Mouse (Mus musculus) left cerebral cortex, adult 9 months (tissue): ENCODE measurements at regions not wholly inside any gene's neighbourhood (a gene's known extent, or its start where the extent isn't known, plus 50 kb on each side); places are given as distances from the start of the nearest gene placed in this dataset.

Experiments
- DNase-seq, 2 experiments: peaks; one replicate each; pipeline ENCODE4 v3.0.0; 2022; ENCODE audit warnings: low spot score in 2 of 2

DNA sequence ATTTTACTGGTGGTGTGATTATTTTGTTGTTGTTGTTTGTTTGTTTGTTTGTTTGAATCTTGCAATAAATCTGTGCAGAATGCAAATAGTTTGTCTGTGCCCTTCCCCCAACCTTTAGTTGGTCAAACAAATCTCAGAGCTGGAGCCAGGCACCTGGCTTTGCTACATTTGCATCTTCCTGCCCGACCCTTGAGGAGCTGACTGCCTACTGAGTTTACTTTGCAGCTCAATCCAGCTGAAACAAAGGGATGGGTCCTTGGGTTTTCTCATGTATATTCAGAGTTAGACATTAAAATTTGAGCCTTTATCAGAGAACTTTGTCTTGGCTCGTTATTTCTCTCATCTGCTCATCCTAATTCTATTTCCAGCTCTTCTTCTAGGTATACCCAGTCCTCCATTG, 79.4 kb upstream of the BC030870 start:
- no peak for DNase-seq

DNA sequence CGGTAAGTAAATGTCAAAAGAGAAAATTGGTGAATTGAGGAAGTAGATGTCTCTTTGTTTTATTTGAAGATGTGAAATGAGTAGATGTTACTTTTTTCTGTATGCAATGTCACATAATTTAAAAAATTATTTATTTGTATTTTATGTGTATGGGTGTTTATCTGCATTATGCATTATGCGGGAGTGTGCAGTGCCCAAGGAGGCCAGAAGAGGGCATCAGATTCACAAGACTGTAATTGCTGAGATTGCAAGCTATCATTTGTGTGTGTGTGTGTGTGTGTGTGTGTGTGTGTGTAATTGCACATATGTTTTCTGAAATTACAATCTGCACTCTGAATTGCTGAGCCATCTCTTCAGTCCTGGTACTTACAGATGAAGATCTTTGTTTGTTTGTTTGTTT, 76.8 kb upstream of the BC030870 start:
- no peak for DNase-seq

DNA sequence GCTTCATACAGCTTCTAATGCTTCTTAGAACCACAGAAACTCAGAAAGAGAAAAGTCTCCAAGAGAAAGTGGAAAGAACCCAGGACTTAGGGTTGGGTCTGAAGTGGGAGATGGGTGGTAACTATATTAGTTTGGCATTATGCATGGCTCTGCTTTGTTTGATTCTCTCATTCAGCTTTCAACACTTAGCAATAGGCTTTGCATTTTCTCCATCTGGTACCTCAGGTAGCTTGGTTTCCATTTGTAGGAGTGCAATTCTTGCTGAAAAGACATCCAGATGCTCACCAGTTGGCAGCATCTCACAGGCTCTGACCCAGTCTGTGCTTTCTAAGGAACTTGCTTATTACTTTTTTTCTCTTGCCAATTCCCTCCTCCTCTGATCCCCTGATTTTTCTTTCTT, 65.3 kb upstream of the BC030870 start:
- peak; percentile 45 to 62 for DNase-seq

DNA sequence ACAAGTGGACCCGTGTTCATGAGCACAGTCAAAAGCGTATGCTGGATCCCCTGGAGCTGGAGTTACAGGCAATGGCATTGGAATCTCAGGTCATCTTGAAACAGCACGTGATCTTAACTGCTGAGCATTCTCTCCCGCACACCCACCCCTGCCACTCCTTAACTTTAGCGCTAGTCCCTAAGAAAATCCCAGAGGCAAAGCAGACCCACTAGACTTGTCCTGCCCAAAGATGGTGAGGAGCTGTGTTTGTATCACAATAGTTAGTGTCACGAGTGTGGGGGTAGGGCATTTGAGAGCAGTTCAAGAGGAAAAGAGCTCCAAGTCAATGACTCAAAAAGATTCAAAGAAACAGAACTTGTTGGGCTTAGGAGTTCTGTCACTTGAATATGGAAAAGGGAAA, 64.9 kb upstream of the BC030870 start:
- DNase-seq: no peak

DNA sequence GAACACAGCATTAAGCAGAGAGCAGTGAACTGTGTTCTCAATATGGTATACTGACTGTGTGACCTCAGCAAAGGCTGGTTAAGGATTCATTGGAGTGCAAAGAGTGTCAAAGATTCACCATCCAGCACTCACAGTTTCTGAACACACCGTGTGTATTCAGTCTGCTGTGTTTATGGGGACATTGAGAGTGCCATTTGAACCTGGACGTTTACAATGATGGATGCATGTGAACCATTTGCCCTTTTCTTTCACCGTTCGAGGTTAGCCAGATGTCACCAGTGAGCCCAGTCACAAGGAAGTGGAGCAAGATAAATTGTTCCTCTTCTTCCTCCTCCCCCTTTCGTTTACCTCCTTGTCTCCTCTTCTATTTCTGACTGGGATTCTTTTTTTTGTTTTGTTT, 53.0 kb upstream of the BC030870 start:
- no peak for DNase-seq

DNA sequence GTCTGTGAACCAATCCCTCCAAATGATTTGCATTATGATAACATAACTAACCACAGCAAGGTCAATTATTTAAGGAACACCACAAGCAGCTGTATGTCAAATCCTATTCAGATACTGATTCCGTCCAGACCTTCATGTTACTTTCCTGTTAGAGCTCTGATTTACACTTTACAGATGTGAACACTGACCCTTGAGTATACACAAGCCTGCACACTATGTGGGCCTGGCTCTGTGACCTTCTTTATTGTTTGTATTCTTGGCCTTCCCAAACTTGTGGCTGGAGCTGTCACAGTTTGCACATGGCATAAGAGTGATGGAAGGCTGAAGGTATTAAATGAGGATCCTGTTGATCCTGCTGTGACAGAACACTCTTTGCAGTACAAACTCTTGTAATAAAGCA, 51.1 kb upstream of the BC030870 start:
- DNase-seq: no peak
